Mouse (Mus musculus) midbrain, embryonic 15.5 days (tissue): Measurements from ENCODE around the gene Vps9d1. TPM values are rescaled to one million over a fixed set of nuclear protein-coding genes. Genes with fewer than 3 reads are reported as not detected.
"Not testable (repeated sequence)": the region's sequence is repeated elsewhere in the genome, so short reads cannot be mapped to it uniquely, and the experiment has no call there.

Source experiments
- ATAC-seq: fragments of 200-750 bp; cut with Nextera tagmentation; replicated peaks from 2 replicates; pipeline ENCODE4 v1.8.0; 2017; ENCODE audit warnings: moderate TSS enrichment
- H3K27ac ChIP-seq: fragments of 300-500 bp; sonication (generic); 2 replicates; pipeline ENCODE4 v1.5.1; 2015; ENCODE audit warnings: mild to moderate bottlenecking, inconsistent platforms
- H3K27me3 ChIP-seq: fragments of 300-500 bp; sonication (generic); replicated peaks from 2 replicates; pipeline ENCODE4 v1.6.1; 2015; ENCODE audit warnings: inconsistent platforms
- H3K36me3 ChIP-seq: fragments of 300-500 bp; sonication (generic); replicated peaks from 2 replicates; pipeline ENCODE4 v1.6.1; 2015; ENCODE audit warnings: inconsistent platforms
- H3K4me1 ChIP-seq: fragments of 300-500 bp; sonication (generic); 2 replicates; pipeline ENCODE4 v1.6.1; 2015; ENCODE audit warnings: inconsistent platforms
- H3K4me2 ChIP-seq: fragments of 300-500 bp; sonication (generic); 2 replicates; pipeline ENCODE4 v1.6.1; 2015; ENCODE audit warnings: inconsistent platforms, mild to moderate bottlenecking, moderate library complexity
- H3K4me3 ChIP-seq: fragments of 300-500 bp; sonication (generic); 2 replicates; pipeline ENCODE4 v1.5.1; 2015; ENCODE audit warnings: mild to moderate bottlenecking, inconsistent platforms
- H3K9ac ChIP-seq: fragments of 300-500 bp; sonication (generic); 2 replicates; pipeline ENCODE4 v1.6.1; 2015; ENCODE audit warnings: mild to moderate bottlenecking, inconsistent platforms
- H3K9me3 ChIP-seq: fragments of 300-500 bp; sonication (generic); 2 replicates; pipeline ENCODE4 v1.6.1; 2016; ENCODE audit warnings: inconsistent platforms
- WGBS: fragments of 180-500 bp; shearing (Covaris S2); methylation state at CpG from one replicate; pipeline ENCODE4 v1.1.7; 2015; ENCODE audit warnings: mixed read lengths; 5-methylcytosine and 5-hydroxymethylcytosine counted together
- polyA plus RNA-seq: library from polyadenylated mRNA; unstranded; fragments of >200 nt; fragmentation: Nextera tagmentation; extraction: Ambion mirVana; gene quantifications from 2 replicates; pipeline ENCODE4 v1.2.1, GENCODE M21; 2015

Gene Vps9d1
- 66.6 and 69.9 TPM in 2 replicates for polyA plus RNA-seq

- Histone ChIP-seq H3K9me3 (no peaks in the 10 kb centered on the region), H3K4me2 (peak within 1 kb of the TSS; percentile 95), H3K27ac (peak within 1 kb of the TSS; percentile 92), H3K27me3 (no peaks in the 10 kb centered on the region), H3K4me1 (peaks cover 34% of the 10 kb centered on the region), H3K36me3 (peaks cover 42% of the 10 kb centered on the region), H3K9ac (peak within 1 kb of the TSS; percentile 99), H3K4me3 (peak within 1 kb of the TSS; percentile 93)
- WGBS, result under 1% methylated on average over 74 of the region's 99 CpGs
- ATAC-seq, result peak; percentile 96
These were observed at the start of gene Vps9d1, which contains the start of gene Zfp276 for GRCm38 (mm10) chr8:123254099-123254885. Gene Vps9d1 (minus strand): TSS chr8:123254348. Gene Zfp276 (plus strand): TSS chr8:123254195.

GRCm38 (mm10) chr8:123298301-123298700, 44.2 kb upstream of the Vps9d1 start:
- WGBS, result 92% methylated on average over 11 of the region's 11 CpGs
- Histone ChIP-seq H3K9me3 (no peaks in the 10 kb centered on the region), H3K9ac (no peak overlapping the region), H3K4me1 (no peaks in the 10 kb centered on the region), H3K27me3 (no peaks in the 10 kb centered on the region), H3K36me3 (no peaks in the 10 kb centered on the region), H3K27ac (no peak overlapping the region), H3K4me3 (no peak overlapping the region), H3K4me2 (no peak overlapping the region)
- no peak for ATAC-seq

- H3K9me3 ChIP-seq, result no peaks in the 10 kb centered on the region
- H3K27ac ChIP-seq, result no peak overlapping the region
- no peak for ATAC-seq
- H3K4me2 ChIP-seq, result no peak overlapping the region
- no peaks in the 10 kb centered on the region for H3K4me1 ChIP-seq
- no peaks in the 10 kb centered on the region for H3K27me3 ChIP-seq
- 94% methylated on average over 2 of the region's 2 CpGs for WGBS
- H3K36me3 ChIP-seq, result no peaks in the 10 kb centered on the region
- H3K4me3 ChIP-seq, result no peak overlapping the region
- no peak overlapping the region for H3K9ac ChIP-seq
These were observed 38.6 kb upstream of the Vps9d1 start for GRCm38 (mm10) chr8:123292785-123293184.

- H3K36me3 ChIP-seq, result no peaks in the 10 kb centered on the region
- no peaks in the 10 kb centered on the region for H3K4me1 ChIP-seq
- no peak overlapping the region for H3K27ac ChIP-seq
- no peaks in the 10 kb centered on the region for H3K9me3 ChIP-seq
- WGBS, result 91% methylated on average over 3 of the region's 3 CpGs
- H3K4me3 ChIP-seq, result no peak overlapping the region
- H3K27me3 ChIP-seq, result no peaks in the 10 kb centered on the region
- H3K9ac ChIP-seq, result no peak overlapping the region
- no peak overlapping the region for H3K4me2 ChIP-seq
- no peak for ATAC-seq
These were observed 38.1 kb upstream of the Vps9d1 start for GRCm38 (mm10) chr8:123292281-123292680.

- Histone ChIP-seq H3K4me3 (no peak overlapping the region), H3K9ac (no peak overlapping the region), H3K27me3 (no peaks in the 10 kb centered on the region), H3K4me1 (no peaks in the 10 kb centered on the region), H3K27ac (no peak overlapping the region), H3K36me3 (no peaks in the 10 kb centered on the region), H3K4me2 (no peak overlapping the region), H3K9me3 (no peaks in the 10 kb centered on the region)
- 91% methylated on average over 8 of the region's 8 CpGs for WGBS
- no peak for ATAC-seq
These were observed 37.6 kb upstream of the Vps9d1 start for GRCm38 (mm10) chr8:123291716-123292115.

- H3K4me1 ChIP-seq, result no peaks in the 10 kb centered on the region
These were observed 36.5 kb upstream of the Vps9d1 start for GRCm38 (mm10) chr8:123290679-123291078.

GRCm38 (mm10) chr8:123290166-123290565, 36.0 kb upstream of the Vps9d1 start:
- ATAC-seq, result no peak
- no peaks in the 10 kb centered on the region for H3K27me3 ChIP-seq
- H3K4me1 ChIP-seq, result no peaks in the 10 kb centered on the region
- no peaks in the 10 kb centered on the region for H3K9me3 ChIP-seq
- H3K4me3 ChIP-seq, result no peak overlapping the region
- no peak overlapping the region for H3K9ac ChIP-seq
- H3K4me2 ChIP-seq, result no peak overlapping the region
- no peak overlapping the region for H3K27ac ChIP-seq
- 79% methylated on average over 4 of the region's 4 CpGs for WGBS
- H3K36me3 ChIP-seq, result no peaks in the 10 kb centered on the region

More at GRCm38 (mm10) chr8:123290679-123291078, 36.5 kb upstream of the Vps9d1 start:
- Histone ChIP-seq H3K27me3 (no peaks in the 10 kb centered on the region), H3K4me2 (no peak overlapping the region), H3K9ac (no peak overlapping the region), H3K27ac (no peak overlapping the region), H3K4me3 (no peak overlapping the region), H3K9me3 (no peaks in the 10 kb centered on the region), H3K36me3 (no peaks in the 10 kb centered on the region)
- ATAC-seq, result no peak
- WGBS, result 94% methylated on average over 8 of the region's 8 CpGs

- H3K36me3 ChIP-seq, result no peaks in the 10 kb centered on the region
- no peaks in the 10 kb centered on the region for H3K4me1 ChIP-seq
- no peak overlapping the region for H3K4me2 ChIP-seq
- no peak overlapping the region for H3K9ac ChIP-seq
- H3K4me3 ChIP-seq, result no peak overlapping the region
- H3K9me3 ChIP-seq, result no peaks in the 10 kb centered on the region
- no peak for ATAC-seq
- 96% methylated on average over 17 of the region's 17 CpGs for WGBS
- H3K27me3 ChIP-seq, result no peaks in the 10 kb centered on the region
- H3K27ac ChIP-seq, result no peak overlapping the region
These were observed 33.2 kb upstream of the Vps9d1 start for GRCm38 (mm10) chr8:123287362-123287761.

- H3K4me1 ChIP-seq, result no peaks in the 10 kb centered on the region
- ATAC-seq, result no peak
- H3K27me3 ChIP-seq, result no peaks in the 10 kb centered on the region
- 93% methylated on average over 5 of the region's 5 CpGs for WGBS
- no peaks in the 10 kb centered on the region for H3K9me3 ChIP-seq
- no peak overlapping the region for H3K27ac ChIP-seq
- H3K9ac ChIP-seq, result no peak overlapping the region
- no peak overlapping the region for H3K4me3 ChIP-seq
- H3K36me3 ChIP-seq, result no peaks in the 10 kb centered on the region
- no peak overlapping the region for H3K4me2 ChIP-seq
These were observed 30.3 kb upstream of the Vps9d1 start for GRCm38 (mm10) chr8:123284493-123284892.

GRCm38 (mm10) chr8:123283991-123284390, 29.8 kb upstream of the Vps9d1 start:
- no peak overlapping the region for H3K27ac ChIP-seq
- H3K4me1 ChIP-seq, result no peaks in the 10 kb centered on the region
- H3K9ac ChIP-seq, result no peak overlapping the region
- H3K36me3 ChIP-seq, result no peaks in the 10 kb centered on the region
- H3K4me2 ChIP-seq, result no peak overlapping the region
- H3K9me3 ChIP-seq, result no peaks in the 10 kb centered on the region
- H3K4me3 ChIP-seq, result no peak overlapping the region
- no peaks in the 10 kb centered on the region for H3K27me3 ChIP-seq
- ATAC-seq, result no peak
- 90% methylated on average over 7 of the region's 7 CpGs for WGBS

GRCm38 (mm10) chr8:123282994-123283393, 28.8 kb upstream of the Vps9d1 start:
- not testable (repeated sequence) for H3K4me3 ChIP-seq, H3K9me3 ChIP-seq, H3K27ac ChIP-seq, H3K4me2 ChIP-seq, H3K27me3 ChIP-seq, H3K9ac ChIP-seq, H3K36me3 ChIP-seq, H3K4me1 ChIP-seq, ATAC-seq
- 95% methylated on average over 5 of the region's 6 CpGs for WGBS

- 89% methylated on average over 13 of the region's 13 CpGs for WGBS
These were observed 26.4 kb upstream of the Vps9d1 start for GRCm38 (mm10) chr8:123280302-123281094.

More at GRCm38 (mm10) chr8:123280302-123281094, 26.4 kb upstream of the Vps9d1 start:
- H3K27me3 ChIP-seq, result no peaks in the 10 kb centered on the region
- no peak overlapping the region for H3K9ac ChIP-seq
- no peak overlapping the region for H3K4me2 ChIP-seq
- no peak overlapping the region for H3K27ac ChIP-seq
- H3K36me3 ChIP-seq, result no peaks in the 10 kb centered on the region
- no peak for ATAC-seq
- H3K4me1 ChIP-seq, result no peaks in the 10 kb centered on the region
- no peak overlapping the region for H3K4me3 ChIP-seq
- no peaks in the 10 kb centered on the region for H3K9me3 ChIP-seq
